Mouse (Mus musculus) heart, postnatal 25 days (tissue): Measurements from ENCODE around the gene Fgfr2. TPM values are rescaled to one million over a fixed set of nuclear protein-coding genes. Genes with fewer than 3 reads are reported as not detected.

Experiments used
- DNase-seq: peaks from one replicate; pipeline ENCODE4 v3.0.0; 2022; ENCODE audit warnings: low spot score
- intact Hi-C: fragments of 180-260 bp; cut with DNase I; formaldehyde crosslinking; loops from one replicate; pipeline ENCODE4 v1.15.1; 2025
- total RNA-seq, 2 experiments: library from RNA; stranded (reverse); gene quantifications; 2 replicates each; pipeline ENCODE4 v1.2.3; 2021

Fgfr2 gene
- total RNA-seq, 2 experiments from 2014 or later, result 1.7 to 1.8 TPM

- intact Hi-C loops, result no loop called here
Measured at GRCm38 (mm10) chr7:130574211-130574991, 2548.7 kb downstream of the Fgfr2 start.

GRCm38 (mm10) chr7:130573746-130574145, 2549.4 kb downstream of the Fgfr2 start:
- DNase-seq, result no peak
- intact Hi-C loops, result no loop called here

More at GRCm38 (mm10) chr7:130574211-130574991, 2548.7 kb downstream of the Fgfr2 start:
- no peak for DNase-seq

GRCm38 (mm10) chr7:130572821-130573220, 2550.3 kb downstream of the Fgfr2 start, which contains the start of gene Nsmce4a:
Gene Nsmce4a (minus strand): TSS chr7:130573118.
- intact Hi-C loops, result no loop called here
- DNase-seq, result no peak

GRCm38 (mm10) chr7:130570472-130570871, 2552.7 kb downstream of the Fgfr2 start:
- intact Hi-C loops, result no loop called here
- no peak for DNase-seq

GRCm38 (mm10) chr7:130568783-130569436, 2554.2 kb downstream of the Fgfr2 start:
- no peak for DNase-seq
- intact Hi-C loops, result no loop called here

GRCm38 (mm10) chr7:130564596-130564995, 2558.6 kb downstream of the Fgfr2 start:
- intact Hi-C loops, result no loop called here
- no peak for DNase-seq

- no peak for DNase-seq
- intact Hi-C loops, result no loop called here
Measured at GRCm38 (mm10) chr7:130563880-130564279, 2559.3 kb downstream of the Fgfr2 start.

- no peak for DNase-seq
Measured at GRCm38 (mm10) chr7:130563276-130563675, 2559.9 kb downstream of the Fgfr2 start.

GRCm38 (mm10) chr7:130560933-130561332, 2562.2 kb downstream of the Fgfr2 start:
- no peak for DNase-seq
- intact Hi-C loops, result no loop called here

More at GRCm38 (mm10) chr7:130563276-130563675, 2559.9 kb downstream of the Fgfr2 start:
- intact Hi-C loops, result no loop called here

- no peak for DNase-seq
Measured at GRCm38 (mm10) chr7:130558592-130558991, 2564.6 kb downstream of the Fgfr2 start.

GRCm38 (mm10) chr7:130555597-130555996, 2567.6 kb downstream of the Fgfr2 start:
- DNase-seq, result no peak
- intact Hi-C loops, result no loop called here

More at GRCm38 (mm10) chr7:130558592-130558991, 2564.6 kb downstream of the Fgfr2 start:
- intact Hi-C loops, result no loop called here

- intact Hi-C loops, result no loop called here
Measured at GRCm38 (mm10) chr7:130553321-130553720, 2569.8 kb downstream of the Fgfr2 start.

GRCm38 (mm10) chr7:130552780-130553179, 2570.4 kb downstream of the Fgfr2 start:
- intact Hi-C loops, result no loop called here
- DNase-seq, result peak; percentile 34

More at GRCm38 (mm10) chr7:130553321-130553720, 2569.8 kb downstream of the Fgfr2 start:
- DNase-seq, result no peak

GRCm38 (mm10) chr7:130547635-130548175, 2575.4 kb downstream of the Fgfr2 start:
- DNase-seq, result no peak
- intact Hi-C loops, result loop anchor here (5.0 kb wide), 2 partner anchors 50 to 125 kb away; no protein-coding TSS in a partner anchor

GRCm38 (mm10) chr7:130546791-130547484, 2576.2 kb downstream of the Fgfr2 start:
- intact Hi-C loops, result loop anchor here (5.0 kb wide), 2 partner anchors 50 to 125 kb away; no protein-coding TSS in a partner anchor
- DNase-seq, result peak; percentile 82

GRCm38 (mm10) chr7:130546421-130546790, 2576.7 kb downstream of the Fgfr2 start:
- no peak for DNase-seq
- intact Hi-C loops, result loop anchor here (5.0 kb wide), 2 partner anchors 51 to 126 kb away; no protein-coding TSS in a partner anchor

GRCm38 (mm10) chr7:130545893-130546292, 2577.3 kb downstream of the Fgfr2 start:
- no peak for DNase-seq
- intact Hi-C loops, result loop anchor here (5.0 kb wide), 2 partner anchors 51 to 126 kb away; no protein-coding TSS in a partner anchor

- intact Hi-C loops, result loop anchor here (5.0 kb wide), 2 partner anchors 52 to 127 kb away; no protein-coding TSS in a partner anchor
- DNase-seq, result no peak
Measured at GRCm38 (mm10) chr7:130545401-130545800, 2577.7 kb downstream of the Fgfr2 start.

GRCm38 (mm10) chr7:130543181-130543580, 2580.0 kb downstream of the Fgfr2 start:
- DNase-seq, result no peak
- intact Hi-C loops, result no loop called here

GRCm38 (mm10) chr7:130540176-130540575, 2583.0 kb downstream of the Fgfr2 start:
- intact Hi-C loops, result no loop called here
- DNase-seq, result no peak
